Mouse (Mus musculus) lung, embryonic 14.5 days (tissue): ENCODE data around the gene Lrrc51. TPM values are rescaled to one million over a fixed set of nuclear protein-coding genes. Genes with fewer than 3 reads are reported as not detected.

Source experiments
- ATAC-seq: fragments of 200-750 bp; cut with Nextera tagmentation; 2 replicates; pipeline ENCODE4 v1.8.0; 2017; ENCODE audit warnings: mild to moderate bottlenecking, moderate TSS enrichment, moderate library complexity; ENCODE audit not compliant: insufficient read depth
- DNase-seq: peaks from one replicate; pipeline ENCODE4 v3.0.0-alpha.2; 2015
- H3K27ac ChIP-seq: fragments of 300-500 bp; sonication (generic); 2 replicates; pipeline ENCODE4 v1.5.1; 2014; ENCODE audit warnings: low read depth, mild to moderate bottlenecking, moderate library complexity
- H3K27me3 ChIP-seq: fragments of 300-500 bp; sonication (generic); 2 replicates; pipeline ENCODE4 v1.6.1; 2014; ENCODE audit warnings: low read length, control low read depth; ENCODE audit not compliant: insufficient read depth
- H3K36me3 ChIP-seq: fragments of 300-500 bp; sonication (generic); 2 replicates; pipeline ENCODE4 v1.6.1; 2014; ENCODE audit warnings: control low read depth; ENCODE audit not compliant: insufficient read depth
- H3K4me1 ChIP-seq: fragments of 300-500 bp; sonication (generic); 2 replicates; pipeline ENCODE4 v1.6.1; 2014; ENCODE audit warnings: antibody characterized with exemption, control low read depth; ENCODE audit not compliant: insufficient read depth
- H3K4me2 ChIP-seq: fragments of 300-500 bp; sonication (generic); 2 replicates; pipeline ENCODE4 v1.6.1; 2014; ENCODE audit warnings: mild to moderate bottlenecking
- H3K4me3 ChIP-seq: fragments of 300-500 bp; sonication (generic); 2 replicates; pipeline ENCODE4 v1.5.1; 2014; ENCODE audit warnings: low read depth, low read length
- H3K9ac ChIP-seq: fragments of 300-500 bp; sonication (generic); 2 replicates; pipeline ENCODE4 v1.6.1; 2014
- H3K9me3 ChIP-seq: fragments of 300-500 bp; sonication (generic); 2 replicates; pipeline ENCODE4 v1.6.1; 2016; ENCODE audit warnings: low read depth, low read length, control low read depth
- CTCF ChIP-seq: IDR thresholded peaks from 2 replicates; pipeline ENCODE4 v1.5.1; 2016; ENCODE audit warnings: antibody characterized with exemption, low read depth
- WGBS: fragments of 180-500 bp; shearing (Covaris S2); extraction: QIAGEN DNeasy Blood & Tissue Kit; methylation state at CpG from one replicate; pipeline ENCODE4 v1.1.7; 2014; 5-methylcytosine and 5-hydroxymethylcytosine counted together
- polyA plus RNA-seq: library from polyadenylated mRNA; unstranded; fragments of >200 nt; fragmentation: Nextera tagmentation; extraction: Ambion mirVana; gene quantifications from 2 replicates; pipeline ENCODE4 v1.2.1, GENCODE M21; 2014

Gene Lrrc51
- polyA plus RNA-seq, 1 experiment from 2014 or later = 8.3 TPM

- Histone ChIP-seq H3K4me2 (no peak overlapping the region), H3K9ac (no peak overlapping the region), H3K27ac (no peak overlapping the region), H3K27me3 (no peaks in the 10 kb centered on the region), H3K4me3 (no peak overlapping the region), H3K36me3 (0 out of 2 replicates have a peak, but pooled peaks cover 4% of the 10 kb centered on the region), H3K4me1 (no peaks in the 10 kb centered on the region), H3K9me3 (no peaks in the 10 kb centered on the region)
- DNase-seq (no peak), ATAC-seq (no peak)
- WGBS = 90% methylated on average over 4 of the region's 4 CpGs
- TF ChIP-seq CTCF = no peak
Measured at GRCm38 (mm10) chr7:101939758-101940157, 6.1 kb upstream of the Lrrc51 start.

- 73% methylated on average over 2 of the region's 2 CpGs for WGBS
- TF ChIP-seq CTCF = no peak
- Histone ChIP-seq H3K4me1 (no peaks in the 10 kb centered on the region), H3K9ac (no peak overlapping the region), H3K4me2 (no peak overlapping the region), H3K4me3 (no peak overlapping the region), H3K9me3 (no peaks in the 10 kb centered on the region), H3K36me3 (0 out of 2 replicates have a peak, but pooled peaks cover 4% of the 10 kb centered on the region), H3K27ac (no peak overlapping the region), H3K27me3 (no peaks in the 10 kb centered on the region)
- ATAC-seq (no peak), DNase-seq (no peak)
Measured at GRCm38 (mm10) chr7:101938348-101938747, 4.7 kb upstream of the Lrrc51 start.

DNA sequence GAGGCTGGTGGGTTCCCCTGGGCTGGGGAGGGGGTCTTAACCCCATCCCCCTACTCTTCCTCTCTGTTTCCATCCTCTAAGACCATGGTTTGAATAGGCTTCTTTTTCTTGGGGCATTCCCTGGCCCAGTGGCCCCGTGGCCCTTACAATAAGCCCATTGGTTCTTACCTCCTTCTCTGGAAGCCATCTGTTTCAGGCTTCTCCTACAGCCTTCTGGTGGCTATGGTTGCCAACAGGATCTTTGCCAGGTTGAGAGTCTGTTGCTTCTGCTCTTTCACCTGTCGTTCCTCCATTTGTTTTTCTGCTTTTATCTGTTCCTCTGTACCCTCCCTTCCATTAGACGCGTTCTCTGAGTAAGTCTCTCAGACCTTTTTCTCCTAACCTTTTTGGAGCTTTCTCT lies 3.9 kb upstream of the Lrrc51 start:
- Histone ChIP-seq H3K4me3 (no peak overlapping the region), H3K36me3 (0 out of 2 replicates have a peak, but pooled peaks cover 4% of the 10 kb centered on the region), H3K4me2 (no peak overlapping the region), H3K27me3 (no peaks in the 10 kb centered on the region), H3K9me3 (no peaks in the 10 kb centered on the region), H3K4me1 (no peaks in the 10 kb centered on the region), H3K27ac (no peak overlapping the region), H3K9ac (no peak overlapping the region)
- TF ChIP-seq CTCF = no peak
- ATAC-seq (no peak), DNase-seq (no peak)
- WGBS = 84% methylated on average over 4 of the region's 4 CpGs

DNA sequence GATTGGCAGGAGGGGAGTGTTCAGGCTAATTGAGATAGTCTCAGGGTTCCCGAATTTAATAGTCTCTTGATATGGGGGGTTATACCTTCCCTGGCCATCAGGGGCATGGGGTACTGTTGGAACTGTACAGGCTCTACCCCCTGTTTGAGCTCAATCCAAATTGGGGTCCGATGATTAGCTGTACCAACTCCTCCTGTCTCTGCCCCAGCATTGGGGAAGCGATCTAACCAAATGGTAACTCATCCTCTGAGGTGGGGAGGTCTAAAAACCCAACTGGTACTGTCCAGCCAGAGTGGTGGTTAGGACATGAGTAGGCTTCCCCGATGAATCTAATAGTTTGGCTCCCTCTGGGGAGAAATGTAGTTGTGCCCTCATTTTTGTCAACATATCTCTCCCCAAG lies 3.3 kb upstream of the Lrrc51 start:
- H3K4me2 ChIP-seq = no peak overlapping the region
- no peaks in the 10 kb centered on the region for H3K9me3 ChIP-seq
- H3K27me3 ChIP-seq = no peaks in the 10 kb centered on the region
- no peaks in the 10 kb centered on the region for H3K4me1 ChIP-seq
- no peak overlapping the region for H3K4me3 ChIP-seq
- H3K36me3 ChIP-seq = 0 out of 2 replicates have a peak, but pooled peaks cover 4% of the 10 kb centered on the region
- DNase-seq (no peak), ATAC-seq (no peak)
- TF ChIP-seq CTCF = no peak
- 90% methylated on average over 4 of the region's 4 CpGs for WGBS
- H3K9ac ChIP-seq = no peak overlapping the region
- H3K27ac ChIP-seq = no peak overlapping the region

DNA sequence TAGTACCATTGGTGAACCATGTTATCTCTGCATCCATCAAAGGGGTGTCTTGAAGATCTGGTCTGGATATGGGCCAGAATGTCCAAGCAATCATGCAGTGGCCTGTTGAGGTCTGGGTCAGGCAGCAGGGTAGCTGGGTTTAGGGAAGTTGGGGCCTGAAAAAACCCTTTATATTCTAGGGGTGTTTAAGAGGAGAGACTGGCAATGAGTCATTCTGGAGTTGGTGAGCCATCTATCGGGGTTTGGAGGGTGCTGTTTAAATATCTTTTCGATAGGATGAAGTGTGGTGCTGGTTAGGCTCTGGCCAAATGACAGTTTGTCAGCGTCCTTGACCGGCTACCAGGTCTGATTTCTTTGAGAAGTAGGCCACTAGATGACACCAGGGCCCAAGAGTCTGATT lies 2.3 kb upstream of the Lrrc51 start:
- H3K4me1 ChIP-seq = no peaks in the 10 kb centered on the region
- no peaks in the 10 kb centered on the region for H3K9me3 ChIP-seq
- no peak overlapping the region for H3K27ac ChIP-seq
- TF ChIP-seq CTCF = no peak
- ATAC-seq (no peak), DNase-seq (no peak)
- H3K27me3 ChIP-seq = no peaks in the 10 kb centered on the region
- H3K9ac ChIP-seq = no peak overlapping the region
- no peak overlapping the region for H3K4me2 ChIP-seq
- H3K4me3 ChIP-seq = no peak overlapping the region
- H3K36me3 ChIP-seq = 0 out of 2 replicates have a peak, but pooled peaks cover 4% of the 10 kb centered on the region
- WGBS = 86% methylated on average over 4 of the region's 4 CpGs

DNA sequence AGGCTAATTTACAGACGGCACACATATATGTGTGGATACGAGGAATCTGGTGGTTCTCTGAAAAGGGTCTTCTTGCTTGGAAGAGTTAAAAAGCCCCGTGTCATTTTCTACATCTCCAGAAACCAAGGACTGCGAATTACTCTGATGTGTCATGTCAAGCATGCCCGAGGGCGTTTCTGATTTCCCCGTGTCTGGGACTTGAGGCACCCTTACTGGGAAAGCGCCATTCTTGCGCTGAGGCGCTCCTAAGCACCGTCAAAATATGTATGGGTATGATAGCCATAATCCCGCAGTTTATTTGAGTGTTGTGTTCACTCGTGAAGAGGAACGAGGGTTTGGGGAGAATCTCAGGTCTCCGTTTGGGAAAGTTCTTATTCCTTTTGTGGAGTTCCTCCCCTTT lies 395 bp downstream of the Lrrc51 start:
- peak; percentile 38 for ATAC-seq
- peak; percentile 58 for DNase-seq
- Histone ChIP-seq H3K4me3 (peak overlapping the region; percentile 87), H3K4me2 (peak overlapping the region; percentile 80), H3K36me3 (no peaks in the 10 kb centered on the region), H3K9me3 (no peaks in the 10 kb centered on the region), H3K27ac (peak overlapping the region; percentile 87), H3K9ac (peak overlapping the region; percentile 85), H3K4me1 (no peaks in the 10 kb centered on the region), H3K27me3 (no peaks in the 10 kb centered on the region)
- TF ChIP-seq CTCF = no peak
- 3% methylated on average over 15 of the region's 15 CpGs for WGBS

GRCm38 (mm10) chr7:101932551-101932950 lies 1.1 kb downstream of the Lrrc51 start:
- Histone ChIP-seq H3K4me2 (peak overlapping the region; percentile 80), H3K9ac (peak overlapping the region; percentile 85; the same call in 1 of the 2 replicates), H3K27ac (no peak overlapping the region), H3K4me1 (no peaks in the 10 kb centered on the region), H3K27me3 (no peaks in the 10 kb centered on the region), H3K4me3 (peak overlapping the region; percentile 87; the same call in 1 of the 2 replicates), H3K9me3 (no peaks in the 10 kb centered on the region), H3K36me3 (no peaks in the 10 kb centered on the region)
- ATAC-seq (no peak), DNase-seq (no peak)
- 64% methylated on average over 1 of the region's 1 CpGs for WGBS
- TF ChIP-seq CTCF = no peak

GRCm38 (mm10) chr7:101928093-101928492 lies 5.6 kb downstream of the Lrrc51 start:
- 66% methylated on average over 3 of the region's 3 CpGs for WGBS
- no peaks in the 10 kb centered on the region for H3K27me3 ChIP-seq
- H3K36me3 ChIP-seq = no peaks in the 10 kb centered on the region
- no peak for ATAC-seq
- H3K4me3 ChIP-seq = no peak overlapping the region
- no peak overlapping the region for H3K4me2 ChIP-seq
- no peak for DNase-seq
- H3K27ac ChIP-seq = no peak overlapping the region
- H3K4me1 ChIP-seq = no peaks in the 10 kb centered on the region
- no peak for TF ChIP-seq CTCF
- H3K9ac ChIP-seq = no peak overlapping the region
- H3K9me3 ChIP-seq = no peaks in the 10 kb centered on the region
